Mouse (Mus musculus): ENCODE measurements around the gene Rnf13. TPM values are rescaled to one million over a fixed set of nuclear protein-coding genes. Genes with fewer than 3 reads are reported as not detected.
"Not testable (repeated sequence)": the region's sequence is repeated elsewhere in the genome, so short reads cannot be mapped to it uniquely, and the experiment has no call there.

Gene Rnf13
- 10 to 100 TPM; 37.2 to 37.8 TPM for total RNA-seq (2021)

GRCm38 (mm10) chr3:57735511-57736370 is at the start of gene Rnf13:
Gene Rnf13, plus strand, starts transcription at chr3:57736062.
- peak; percentile 98 for DNase-seq

DNA sequence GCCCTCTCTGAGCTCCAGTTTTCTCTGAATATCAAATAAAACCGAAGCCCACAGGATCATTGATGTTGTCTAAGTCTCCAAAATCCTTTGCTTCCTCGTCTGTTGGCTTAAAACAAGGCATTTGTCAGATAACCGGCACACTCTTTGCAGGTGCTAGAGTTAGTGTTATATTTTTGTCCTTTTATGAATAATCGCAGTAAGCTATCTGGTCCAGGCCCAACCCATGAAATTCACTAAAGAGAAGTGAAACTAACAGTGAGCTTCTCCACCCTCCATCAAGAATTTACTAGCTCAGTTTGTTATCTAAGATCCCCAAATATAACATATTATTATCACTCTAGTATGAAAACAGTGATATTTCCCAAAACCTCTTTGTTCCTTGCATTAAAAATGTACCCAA is 44.1 kb upstream of the Rnf13 start:
- no peak for DNase-seq

GRCm38 (mm10) chr3:57692719-57693118 is 43.1 kb upstream of the Rnf13 start, which contains the start of gene Ankub1:
Gene Ankub1, minus strand, starts transcription at chr3:57692799.
- no peak for DNase-seq

GRCm38 (mm10) chr3:57696249-57696648 is 39.6 kb upstream of the Rnf13 start:
- no peak for DNase-seq

GRCm38 (mm10) chr3:57696779-57697178 is 39.1 kb upstream of the Rnf13 start:
- DNase-seq: no peak

- no peak for DNase-seq
Observed at GRCm38 (mm10) chr3:57714151-57714550, 21.7 kb upstream of the Rnf13 start.

DNA sequence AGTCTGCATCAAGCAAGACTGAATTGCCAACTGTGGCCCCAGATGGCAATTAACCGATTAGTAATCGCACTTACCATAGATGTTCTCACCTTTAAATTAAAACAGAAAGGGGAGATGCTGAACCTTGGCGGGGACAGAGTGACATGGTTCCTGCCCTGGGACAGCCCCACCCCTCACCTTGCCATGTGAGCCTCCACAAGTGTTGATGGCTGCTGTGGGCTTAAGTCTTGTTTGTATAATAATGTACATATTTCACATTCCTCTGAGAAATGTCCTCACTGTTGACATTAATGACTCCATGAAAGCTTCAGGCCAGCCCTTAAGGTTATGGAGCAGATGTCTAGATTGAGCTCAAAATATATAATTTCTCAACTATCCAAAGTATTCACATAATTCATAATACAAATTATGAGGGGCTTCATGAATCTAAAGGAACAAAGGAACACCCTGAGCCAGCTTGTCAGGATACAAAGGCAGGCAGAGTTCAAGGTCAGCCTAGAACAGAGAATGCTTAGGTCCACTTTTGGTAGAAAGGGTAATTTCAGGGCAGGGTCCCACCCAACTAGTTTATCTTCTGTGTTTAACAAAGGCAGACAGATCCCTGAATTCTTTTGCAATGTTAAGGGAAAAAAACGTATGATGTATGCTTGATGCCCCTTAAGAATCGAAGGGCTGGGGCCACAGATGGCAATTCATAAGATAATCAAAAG is 3.5 kb upstream of the Rnf13 start:
- no peak for DNase-seq

GRCm38 (mm10) chr3:57736419-57737095 is 695 bp downstream of the Rnf13 start:
- peak; percentile 14 for DNase-seq

- no peak for DNase-seq
Observed at GRCm38 (mm10) chr3:57739830-57740229, 4.0 kb downstream of the Rnf13 start.

DNA sequence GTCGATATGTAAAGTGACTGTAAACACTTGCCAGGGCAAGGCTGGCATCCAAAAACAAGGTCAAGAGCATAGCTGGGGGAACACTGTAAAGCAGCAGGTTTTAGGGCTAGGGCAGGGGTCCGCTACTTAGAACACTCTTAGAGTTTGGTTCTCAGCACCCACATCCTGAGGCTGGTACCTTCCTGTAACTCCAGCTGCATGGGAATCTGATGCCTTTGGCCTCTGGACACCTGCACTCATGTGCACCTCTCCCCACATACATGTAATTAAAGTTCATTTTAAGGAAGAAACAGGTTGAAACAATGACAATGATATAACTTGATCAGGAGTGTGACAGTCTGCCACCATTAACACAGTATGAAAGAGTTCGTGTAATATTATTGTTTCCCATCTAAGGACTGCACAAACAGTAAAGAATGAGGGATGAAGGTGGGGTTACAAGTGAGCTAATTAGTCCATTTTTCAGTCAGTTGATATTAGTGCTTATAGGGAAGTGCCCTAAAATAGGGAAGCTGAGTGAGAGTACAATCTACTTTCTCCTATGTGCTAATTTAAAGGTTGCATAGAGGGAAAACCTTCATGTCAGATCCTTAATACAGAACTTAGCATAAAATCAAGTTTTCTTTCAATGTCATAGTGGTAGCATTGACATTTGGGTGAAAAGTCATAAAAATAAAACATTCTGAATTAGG is 12.9 kb downstream of the Rnf13 start:
- DNase-seq: no peak

DNA sequence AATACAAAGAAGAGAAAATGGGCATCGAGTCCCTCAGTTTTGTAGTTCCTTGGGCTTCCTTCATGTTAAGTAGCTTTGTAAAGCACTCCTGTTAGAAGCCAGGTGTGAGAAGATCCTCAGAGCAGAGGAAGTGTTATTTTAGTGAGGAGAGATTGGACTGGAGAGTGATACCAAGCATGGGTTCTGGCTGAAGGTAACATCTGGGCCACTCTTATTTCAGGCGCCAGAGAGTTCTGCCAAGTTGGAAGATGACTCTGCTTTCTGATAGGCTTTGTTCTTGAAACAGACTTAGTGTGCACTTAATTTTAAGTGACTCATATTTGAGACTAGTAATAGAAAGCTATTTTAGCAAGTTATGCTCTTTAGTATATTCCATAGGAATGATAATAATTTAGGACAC is 41.1 kb downstream of the Rnf13 start:
- DNase-seq: no peak

DNA sequence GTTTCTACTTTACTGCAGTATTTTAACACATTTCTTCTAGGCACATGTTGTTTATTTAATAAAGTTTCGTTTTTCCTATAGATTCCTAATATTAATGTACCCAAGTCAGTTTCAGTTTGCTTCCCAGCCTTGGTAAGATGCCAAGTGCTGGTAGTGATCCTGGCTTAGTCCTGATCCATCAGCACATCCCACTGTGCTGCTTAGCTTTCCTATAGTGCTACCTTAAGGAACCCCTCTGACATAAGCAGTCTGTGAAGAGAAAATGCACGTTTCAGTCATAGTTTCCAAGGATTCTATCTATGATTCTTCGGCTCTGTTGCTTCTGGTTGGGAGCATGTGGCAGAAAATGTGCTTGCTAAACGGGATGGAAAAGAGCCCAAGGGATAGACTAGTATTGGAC is 52.6 kb downstream of the Rnf13 start:
- no peak for DNase-seq

DNA sequence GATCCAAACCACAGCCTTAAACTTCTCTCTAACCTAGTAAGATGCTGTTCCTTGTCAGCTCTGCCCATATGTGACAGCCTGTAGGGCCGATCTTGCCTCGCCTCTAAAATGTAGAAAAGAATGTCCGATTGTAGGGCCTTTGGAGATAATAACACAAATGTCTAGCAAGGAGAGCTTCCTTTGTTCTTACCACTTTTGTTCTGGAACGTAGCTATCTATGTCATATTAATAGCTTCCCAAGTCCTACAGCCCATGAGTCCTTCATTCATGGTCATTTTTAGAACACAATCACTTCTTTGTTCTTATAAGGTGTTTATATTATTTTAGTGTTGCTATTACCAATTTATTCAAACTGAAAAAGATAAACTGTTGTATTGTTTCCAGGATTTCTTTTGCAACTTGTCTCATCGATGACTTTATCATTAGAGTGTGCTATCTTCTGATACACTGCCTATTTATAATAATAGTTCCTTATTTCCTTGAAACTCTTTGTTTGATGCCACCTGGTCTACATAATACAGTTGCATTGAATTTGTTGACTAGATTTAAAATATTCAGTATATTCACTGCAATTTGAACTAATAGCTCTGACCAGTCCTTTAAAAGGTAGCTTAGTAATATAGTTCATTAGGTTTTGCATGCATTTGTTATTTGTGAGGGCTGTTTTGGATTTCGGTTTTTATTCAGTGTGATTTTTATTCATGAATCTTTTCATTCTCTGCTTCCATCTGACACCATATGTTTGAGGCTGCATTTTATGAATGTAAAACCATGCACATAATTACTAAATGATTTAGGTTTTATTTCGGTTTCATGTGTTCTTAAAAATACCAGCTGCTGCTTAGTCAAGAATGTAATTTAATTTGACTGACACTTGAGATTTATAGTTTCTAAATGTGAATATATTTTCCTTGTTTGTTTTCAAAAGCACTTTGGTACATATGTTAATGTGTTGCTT is 53.4 kb downstream of the Rnf13 start:
- no peak for DNase-seq

DNA sequence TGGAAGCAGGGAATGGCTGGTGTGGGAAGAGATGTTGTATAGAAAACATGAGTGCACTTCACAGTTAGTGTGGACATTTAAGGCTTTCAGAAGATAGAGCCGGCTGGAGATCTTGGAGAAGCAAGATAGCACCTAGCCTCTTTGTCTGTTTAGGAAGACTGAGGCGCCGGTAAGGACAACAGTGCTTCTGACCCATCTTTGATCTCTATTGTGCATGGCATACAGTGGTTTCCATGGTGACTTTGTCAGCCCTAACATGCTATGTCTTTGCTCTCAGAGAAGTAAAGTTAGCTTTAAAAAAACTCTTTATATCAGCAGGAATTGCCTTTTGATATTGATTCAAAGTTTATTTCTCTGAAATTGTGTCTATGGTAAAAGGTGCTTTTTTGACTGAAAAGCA is 55.2 kb downstream of the Rnf13 start:
- no peak for DNase-seq

- DNase-seq: not testable (repeated sequence)
Observed at GRCm38 (mm10) chr3:57795071-57795470, 59.2 kb downstream of the Rnf13 start.

DNA sequence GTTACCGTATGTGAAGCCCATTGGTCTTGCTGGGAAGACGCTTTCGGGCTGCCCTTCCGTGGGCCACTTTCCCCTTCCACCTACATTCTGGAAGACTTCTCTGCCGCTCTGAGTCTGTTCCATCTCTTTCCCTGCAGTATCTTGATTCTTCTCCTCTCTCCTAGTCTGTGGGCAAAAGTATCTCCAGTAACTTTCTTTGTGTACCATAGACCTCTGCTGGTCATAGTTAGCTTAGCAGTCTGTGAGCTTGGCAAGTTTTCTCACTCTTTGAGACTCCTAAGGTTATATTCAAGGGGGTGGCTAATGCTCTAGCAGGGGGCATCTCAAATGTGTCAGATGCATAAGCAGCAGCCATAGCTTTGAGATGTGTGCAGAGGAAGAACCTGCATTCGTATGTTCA is 79.6 kb downstream of the Rnf13 start:
- peak; percentile 14 for DNase-seq

DNA sequence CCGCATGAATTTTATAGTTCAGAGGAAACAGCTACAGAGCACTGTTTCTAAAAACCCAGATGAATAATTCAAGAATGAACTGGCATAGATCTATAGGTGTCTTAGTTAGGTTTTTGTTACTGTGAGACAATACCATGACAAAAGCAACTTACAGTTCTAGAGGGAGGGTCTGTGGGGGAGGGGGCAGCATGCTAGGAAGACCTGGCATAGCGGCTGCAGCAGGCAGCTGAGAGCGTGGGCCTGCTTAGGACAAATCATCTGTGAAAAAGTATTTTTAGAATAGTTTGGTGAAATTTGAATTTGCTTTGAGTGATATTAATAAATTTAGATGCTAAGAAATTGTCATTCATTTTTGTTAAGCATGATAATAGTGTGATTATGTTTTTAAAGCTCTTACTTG is 90.0 kb downstream of the Rnf13 start:
- DNase-seq: no peak

DNA sequence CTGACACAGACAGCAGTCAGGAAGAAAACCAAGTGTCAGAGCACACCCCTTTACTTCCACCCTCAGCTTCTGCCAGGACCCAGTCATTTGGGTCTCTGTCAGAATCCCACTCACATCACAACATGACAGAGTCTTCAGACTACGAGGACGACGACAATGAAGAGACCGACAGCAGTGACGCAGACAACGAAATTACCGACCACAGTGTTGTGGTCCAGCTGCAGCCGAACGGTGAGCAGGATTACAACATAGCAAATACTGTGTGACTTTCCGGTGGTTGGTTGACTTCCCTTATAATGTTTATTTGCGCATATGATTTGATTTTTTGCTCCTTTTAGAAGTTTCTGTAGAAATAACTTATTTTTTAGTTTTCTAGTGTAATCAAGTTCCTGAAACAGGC is 97.7 kb downstream of the Rnf13 start:
- DNase-seq: no peak

- DNase-seq: no peak
Observed at GRCm38 (mm10) chr3:57836911-57837310, 101.0 kb downstream of the Rnf13 start.

GRCm38 (mm10) chr3:57843775-57844174 is 107.9 kb downstream of the Rnf13 start:
- no peak for DNase-seq

Data from heart, postnatal 4 days (tissue).